Mouse (Mus musculus): ENCODE measurements around the gene Tmbim6. TPM values are rescaled to one million over a fixed set of nuclear protein-coding genes. Genes with fewer than 3 reads are reported as not detected.
"Not testable (repeated sequence)": the region's sequence is repeated elsewhere in the genome, so short reads cannot be mapped to it uniquely, and the experiment has no call there.

The Tmbim6 gene
- polyA plus RNA-seq, 1 experiment from 2014 or later = 653 TPM

DNA sequence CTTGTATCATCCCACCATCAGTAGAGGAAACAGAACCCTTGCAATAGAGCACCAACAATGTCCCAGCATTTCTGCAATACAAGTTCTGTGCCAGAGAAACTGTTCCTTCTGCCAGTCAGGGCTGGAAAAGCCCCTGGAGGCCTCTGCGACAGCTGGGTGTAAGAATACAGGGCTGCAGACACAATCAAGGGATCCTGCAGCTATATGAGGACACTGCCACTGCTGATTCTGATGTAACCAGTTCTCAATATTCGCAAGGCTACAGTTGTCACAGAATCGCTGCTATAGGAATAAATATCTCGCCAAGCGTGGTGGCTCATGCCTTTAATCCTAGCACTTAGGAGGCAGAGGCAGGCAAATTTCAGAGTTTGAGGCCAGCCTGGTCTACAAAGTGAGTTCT lies 16.4 kb upstream of the Tmbim6 start:
- H3K9ac ChIP-seq (replicated peaks; ENCODE audit: low read length) = no peak overlapping the region
- 90% methylated on average over 5 of the region's 5 CpGs for WGBS
- peaks cover 5% of the 10 kb centered on the region; the same call in 1 of the 2 replicates for H3K9me3 ChIP-seq (ENCODE audit: low read length)
- no peaks in the 10 kb centered on the region for H3K36me3 ChIP-seq (ENCODE audit: insufficient read depth, low read length)
- ATAC-seq (ENCODE audit: low FRiP score, low TSS enrichment) = no peak
- H3K4me2 ChIP-seq (replicated peaks; ENCODE audit: low read depth, low read length) = no peak overlapping the region
- no peaks in the 10 kb centered on the region for H3K27me3 ChIP-seq (ENCODE audit: insufficient read depth, low read length)
- no peak overlapping the region for H3K4me3 ChIP-seq (ENCODE audit: low read length)
- no peak overlapping the region for H3K27ac ChIP-seq (ENCODE audit: low read length)
- H3K4me1 ChIP-seq (ENCODE audit: insufficient read depth, low read length) = peaks cover 6% of the 10 kb centered on the region; the same call in 1 of the 2 replicates

DNA sequence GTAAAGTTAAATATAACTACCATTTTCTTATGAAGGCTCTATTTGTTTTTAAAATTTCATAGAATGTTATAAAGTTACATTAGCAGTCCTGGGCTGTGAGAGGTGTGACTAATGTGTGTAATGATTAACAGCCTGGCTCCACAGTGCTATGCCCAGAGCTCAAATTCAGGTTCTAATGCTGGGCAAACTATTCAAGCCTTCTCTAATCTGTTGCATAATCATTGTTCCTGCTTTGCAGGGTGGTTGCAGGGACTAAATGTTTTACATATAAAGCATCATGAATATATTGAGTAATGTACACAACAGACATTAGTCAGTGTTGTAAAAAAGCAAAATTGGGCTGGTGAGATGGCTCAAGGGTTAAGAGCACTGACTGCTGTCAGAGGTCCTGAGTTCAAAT lies 9.8 kb upstream of the Tmbim6 start:
- H3K27ac ChIP-seq (ENCODE audit: low read length) = no peak overlapping the region
- H3K27me3 ChIP-seq (ENCODE audit: insufficient read depth, low read length) = no peaks in the 10 kb centered on the region
- H3K4me2 ChIP-seq (replicated peaks; ENCODE audit: low read depth, low read length) = no peak overlapping the region
- ATAC-seq (ENCODE audit: low FRiP score, low TSS enrichment) = peak; percentile 88
- peaks cover 5% of the 10 kb centered on the region; the same call in 1 of the 2 replicates for H3K9me3 ChIP-seq (ENCODE audit: low read length)
- H3K4me3 ChIP-seq (ENCODE audit: low read length) = no peak overlapping the region
- no peaks in the 10 kb centered on the region for H3K36me3 ChIP-seq (ENCODE audit: insufficient read depth, low read length)
- H3K4me1 ChIP-seq (ENCODE audit: insufficient read depth, low read length) = peaks cover 10% of the 10 kb centered on the region
- no peak overlapping the region for H3K9ac ChIP-seq (replicated peaks; ENCODE audit: low read length)

DNA sequence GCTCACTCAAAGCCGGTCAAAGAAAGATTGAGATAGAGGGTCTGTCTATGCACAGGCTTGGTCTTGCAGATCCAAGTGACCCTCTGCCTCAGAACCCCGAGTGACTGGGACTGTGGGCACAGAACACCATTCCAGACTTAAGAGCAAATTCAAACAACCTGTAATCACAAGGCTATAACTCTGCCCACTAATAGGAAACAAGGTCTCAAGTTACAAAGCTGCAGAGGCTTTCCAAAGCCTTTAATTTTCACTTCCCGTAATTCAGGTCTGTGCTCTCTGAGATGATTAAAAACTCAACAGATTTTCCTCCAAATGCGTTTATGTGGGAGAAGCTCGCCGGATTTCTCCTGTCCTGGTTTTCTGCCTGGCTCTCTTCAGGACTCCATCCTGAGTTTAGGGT lies 8.6 kb upstream of the Tmbim6 start:
- H3K9me3 ChIP-seq (ENCODE audit: low read length) = no peaks in the 10 kb centered on the region
- H3K4me3 ChIP-seq (ENCODE audit: low read length) = no peak overlapping the region
- H3K27me3 ChIP-seq (ENCODE audit: insufficient read depth, low read length) = no peaks in the 10 kb centered on the region
- H3K4me1 ChIP-seq (ENCODE audit: insufficient read depth, low read length) = peaks cover 10% of the 10 kb centered on the region
- WGBS = 31% methylated on average over 6 of the region's 6 CpGs
- peak overlapping the region; percentile 74 for H3K27ac ChIP-seq (ENCODE audit: low read length)
- no peaks in the 10 kb centered on the region for H3K36me3 ChIP-seq (ENCODE audit: insufficient read depth, low read length)
- no peak overlapping the region; the same call in 1 of the 2 replicates for H3K9ac ChIP-seq (replicated peaks; ENCODE audit: low read length)
- ATAC-seq (ENCODE audit: low FRiP score, low TSS enrichment) = 0 out of 2 replicates have a peak, but pooled peaks have one; percentile 23
- no peak overlapping the region for H3K4me2 ChIP-seq (replicated peaks; ENCODE audit: low read depth, low read length)

DNA sequence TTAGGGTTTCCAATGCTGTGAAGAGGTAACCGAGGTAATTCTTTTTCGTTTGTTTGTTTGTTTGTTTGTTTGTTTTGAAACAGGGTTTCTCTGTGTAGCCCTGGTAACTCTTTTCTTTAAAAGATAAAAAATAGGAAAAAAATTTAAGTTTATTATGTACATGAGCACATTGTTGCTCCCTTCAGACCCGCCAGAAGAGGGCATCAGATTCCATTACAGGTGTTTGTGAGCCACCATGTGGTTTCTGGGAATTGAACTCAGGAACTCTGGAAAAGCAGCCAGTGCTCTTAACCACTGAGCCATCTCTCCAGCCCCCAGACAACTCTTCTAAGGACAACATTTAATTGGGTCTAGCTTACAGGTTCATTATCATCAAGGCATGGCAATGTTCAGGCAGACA lies 6.6 kb upstream of the Tmbim6 start:
- H3K9ac ChIP-seq (replicated peaks; ENCODE audit: low read length); H3K4me2 ChIP-seq (replicated peaks; ENCODE audit: low read depth, low read length); H3K4me1 ChIP-seq (ENCODE audit: insufficient read depth, low read length); H3K9me3 ChIP-seq (ENCODE audit: low read length); H3K36me3 ChIP-seq (ENCODE audit: insufficient read depth, low read length); ATAC-seq (ENCODE audit: low FRiP score, low TSS enrichment); H3K27ac ChIP-seq (ENCODE audit: low read length); H3K27me3 ChIP-seq (ENCODE audit: insufficient read depth, low read length); H3K4me3 ChIP-seq (ENCODE audit: low read length): not testable (repeated sequence)
- 71% methylated on average over 3 of the region's 3 CpGs for WGBS

- ATAC-seq (ENCODE audit: low FRiP score, low TSS enrichment) = no peak
- H3K9ac ChIP-seq (replicated peaks; ENCODE audit: low read length) = no peak overlapping the region
- no peak overlapping the region for H3K27ac ChIP-seq (ENCODE audit: low read length)
- 80% methylated on average over 3 of the region's 3 CpGs for WGBS
- H3K27me3 ChIP-seq (ENCODE audit: insufficient read depth, low read length) = no peaks in the 10 kb centered on the region
- no peaks in the 10 kb centered on the region for H3K36me3 ChIP-seq (ENCODE audit: insufficient read depth, low read length)
- no peak overlapping the region for H3K4me2 ChIP-seq (replicated peaks; ENCODE audit: low read depth, low read length)
- no peak overlapping the region for H3K4me3 ChIP-seq (ENCODE audit: low read length)
- H3K9me3 ChIP-seq (ENCODE audit: low read length) = no peaks in the 10 kb centered on the region
- H3K4me1 ChIP-seq (ENCODE audit: insufficient read depth, low read length) = peaks cover 12% of the 10 kb centered on the region
Observed at GRCm38 (mm10) chr15:99386796-99387195, 5.9 kb upstream of the Tmbim6 start.

DNA sequence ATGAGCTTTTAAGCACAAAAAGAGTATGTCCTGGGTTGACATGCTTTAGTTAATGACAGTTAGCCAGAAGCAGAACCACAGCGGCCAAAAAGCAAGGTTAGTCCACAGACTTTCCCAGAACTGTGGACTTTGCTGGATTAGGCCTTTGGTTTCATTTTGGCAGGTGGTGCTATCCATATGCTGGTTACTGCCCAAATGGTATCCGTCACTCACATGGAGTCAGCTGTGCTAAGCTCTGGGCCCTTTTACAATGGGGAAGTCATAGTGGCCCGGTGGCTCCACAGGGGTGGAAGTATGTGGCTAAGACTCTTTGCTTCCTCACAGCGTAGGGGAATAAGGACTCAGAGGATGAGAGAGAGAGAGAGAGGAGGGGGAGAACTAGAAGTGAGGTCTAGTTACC lies 4.7 kb upstream of the Tmbim6 start:
- Histone ChIP-seq H3K4me3 (ENCODE audit: low read length) (no peak overlapping the region), H3K27me3 (ENCODE audit: insufficient read depth, low read length) (no peaks in the 10 kb centered on the region), H3K4me1 (ENCODE audit: insufficient read depth, low read length) (peaks cover 17% of the 10 kb centered on the region), H3K9ac (replicated peaks; ENCODE audit: low read length) (no peak overlapping the region), H3K36me3 (ENCODE audit: insufficient read depth, low read length) (no peaks in the 10 kb centered on the region), H3K4me2 (replicated peaks; ENCODE audit: low read depth, low read length) (no peak overlapping the region), H3K27ac (ENCODE audit: low read length) (no peak overlapping the region), H3K9me3 (ENCODE audit: low read length) (no peaks in the 10 kb centered on the region)
- WGBS = 80% methylated on average over 4 of the region's 4 CpGs
- ATAC-seq (ENCODE audit: low FRiP score, low TSS enrichment) = no peak

DNA sequence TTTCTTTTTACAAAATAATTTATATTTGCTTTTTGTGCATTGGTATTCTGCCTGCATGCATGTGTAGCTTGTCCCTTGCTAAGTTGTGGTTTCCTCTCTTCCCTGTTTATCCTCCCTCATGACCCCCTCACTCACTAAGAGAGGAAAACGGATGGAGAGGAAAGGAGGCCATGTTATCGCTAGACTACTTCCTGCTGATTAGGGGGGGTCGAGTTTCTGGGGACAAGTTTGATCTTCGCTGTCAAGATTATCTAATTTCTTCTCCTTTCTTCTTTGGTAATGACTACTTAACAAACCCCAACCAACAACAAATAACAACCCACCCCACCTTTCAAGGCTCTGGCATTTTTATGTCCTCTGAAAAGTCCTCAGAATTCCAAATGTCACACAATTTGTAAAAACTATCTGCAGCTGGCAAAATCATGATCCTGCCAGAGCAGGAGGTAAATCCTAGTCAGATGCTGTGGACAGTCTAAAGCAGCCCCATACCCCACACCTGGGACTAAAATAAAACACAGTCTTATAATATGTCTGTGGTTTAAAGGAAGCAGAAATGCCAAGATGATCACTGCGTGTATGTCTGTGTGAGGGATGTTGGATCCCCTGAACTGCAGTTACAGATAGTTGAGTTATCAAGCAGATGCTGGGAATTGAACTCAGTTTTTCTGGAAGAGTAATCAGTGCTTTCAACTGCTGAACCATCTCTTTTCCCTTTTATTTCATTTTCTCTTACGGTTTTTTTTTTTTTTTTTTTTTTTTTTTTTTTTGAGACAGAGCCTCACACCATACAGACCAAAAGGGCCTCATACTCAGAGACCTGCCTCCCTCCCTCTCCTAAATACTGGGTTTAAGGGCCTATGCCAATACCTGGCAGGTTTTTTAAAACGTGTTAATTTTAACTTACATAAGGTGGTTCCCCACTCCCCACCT lies 1.9 kb upstream of the Tmbim6 start:
- ATAC-seq (ENCODE audit: low FRiP score, low TSS enrichment) = no peak
- H3K9me3 ChIP-seq (ENCODE audit: low read length) = no peaks in the 10 kb centered on the region
- 60% methylated on average over 7 of the region's 7 CpGs for WGBS

DNA sequence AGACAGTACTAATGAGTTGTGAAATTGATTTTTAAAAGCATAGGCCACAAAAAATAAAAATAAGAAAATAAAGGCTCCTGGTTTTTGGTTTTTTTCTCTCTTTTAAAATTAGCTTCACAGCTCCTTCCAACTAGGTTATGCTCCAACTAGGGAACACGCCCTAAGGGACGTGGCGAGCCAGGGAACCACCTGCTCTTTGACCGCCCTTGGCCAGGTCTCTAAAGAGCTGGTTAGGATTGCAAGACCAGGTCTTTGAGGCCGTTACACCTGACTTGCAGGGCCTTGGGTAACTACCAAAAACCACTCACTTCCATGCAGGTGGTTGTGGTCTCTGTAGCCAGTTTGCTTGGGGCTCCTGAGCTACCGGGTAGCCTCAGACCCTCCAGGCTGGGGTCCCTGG lies 707 bp upstream of the Tmbim6 start:
- H3K36me3 ChIP-seq (ENCODE audit: insufficient read depth, low read length) = no peaks in the 10 kb centered on the region
- peak overlapping the region; percentile 72 for H3K27ac ChIP-seq (ENCODE audit: low read length)
- H3K27me3 ChIP-seq (ENCODE audit: insufficient read depth, low read length) = no peaks in the 10 kb centered on the region
- peak overlapping the region; percentile 88 for H3K4me3 ChIP-seq (ENCODE audit: low read length)
- H3K4me1 ChIP-seq (ENCODE audit: insufficient read depth, low read length) = peaks cover 36% of the 10 kb centered on the region
- H3K9ac ChIP-seq (replicated peaks; ENCODE audit: low read length) = peak overlapping the region; percentile 62
- no peak for ATAC-seq (ENCODE audit: low FRiP score, low TSS enrichment)
- H3K9me3 ChIP-seq (ENCODE audit: low read length) = no peaks in the 10 kb centered on the region
- WGBS = 71% methylated on average over 6 of the region's 6 CpGs
- H3K4me2 ChIP-seq (replicated peaks; ENCODE audit: low read depth, low read length) = peak overlapping the region; percentile 68

More for the DNA sequence above, 1.9 kb upstream of the Tmbim6 start:
- Histone ChIP-seq H3K27me3 (ENCODE audit: insufficient read depth, low read length) (no peaks in the 10 kb centered on the region), H3K4me1 (ENCODE audit: insufficient read depth, low read length) (peaks cover 23% of the 10 kb centered on the region), H3K4me3 (ENCODE audit: low read length) (no peak overlapping the region), H3K4me2 (replicated peaks; ENCODE audit: low read depth, low read length) (no peak overlapping the region), H3K36me3 (ENCODE audit: insufficient read depth, low read length) (no peaks in the 10 kb centered on the region), H3K9ac (replicated peaks; ENCODE audit: low read length) (no peak overlapping the region), H3K27ac (ENCODE audit: low read length) (no peak overlapping the region)

- peak; percentile 36 for ATAC-seq (ENCODE audit: low FRiP score, low TSS enrichment)
- Histone ChIP-seq H3K4me2 (replicated peaks; ENCODE audit: low read depth, low read length) (peak overlapping the region; percentile 84), H3K9me3 (ENCODE audit: low read length) (no peaks in the 10 kb centered on the region), H3K27ac (ENCODE audit: low read length) (peak overlapping the region; percentile 86), H3K36me3 (ENCODE audit: insufficient read depth, low read length) (no peaks in the 10 kb centered on the region), H3K4me3 (ENCODE audit: low read length) (peak overlapping the region; percentile 88), H3K27me3 (ENCODE audit: insufficient read depth, low read length) (no peaks in the 10 kb centered on the region), H3K4me1 (ENCODE audit: insufficient read depth, low read length) (peaks cover 46% of the 10 kb centered on the region), H3K9ac (replicated peaks; ENCODE audit: low read length) (peak overlapping the region; percentile 90)
- 1% methylated on average over 24 of the region's 24 CpGs for WGBS
Observed at GRCm38 (mm10) chr15:99393386-99394252, 937 bp downstream of the Tmbim6 start.
